Mouse (Mus musculus): Measurements from ENCODE around the gene Miox.

Gene Miox

DNA sequence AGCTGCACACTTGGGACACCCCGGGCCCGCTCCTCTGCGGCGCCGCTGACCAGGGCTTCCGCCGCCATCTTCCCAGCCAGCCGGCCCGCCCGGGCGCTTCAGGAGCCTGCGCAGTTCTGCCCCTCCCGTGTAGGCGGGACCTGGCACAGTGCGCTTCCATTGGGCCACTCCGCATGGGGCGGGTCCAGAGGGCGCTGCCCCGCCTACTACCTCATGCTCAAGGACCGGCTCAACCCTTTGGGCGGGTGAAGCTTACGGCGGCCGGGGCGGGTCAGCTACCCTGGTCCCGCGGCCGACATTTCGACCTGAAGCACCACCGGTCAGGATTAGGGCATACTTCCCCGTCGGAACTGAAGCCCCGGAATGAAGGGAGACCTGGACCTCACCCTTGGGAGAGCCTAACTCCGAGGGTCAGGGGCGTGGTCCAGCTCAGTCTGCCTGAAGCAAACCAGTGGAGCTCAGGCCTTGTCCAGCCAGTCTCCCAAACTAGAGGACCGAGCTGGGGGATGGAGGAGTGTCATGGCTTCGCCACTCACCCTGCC, 18.9 kb upstream of the Miox start, which contains the start of gene Sbf1:
Sbf1 (minus strand) TSS at position 122 of the 542 bp plus-strand sequence.
- peak; percentile 93 for ATAC-seq (ENCODE audit: low TSS enrichment)

DNA sequence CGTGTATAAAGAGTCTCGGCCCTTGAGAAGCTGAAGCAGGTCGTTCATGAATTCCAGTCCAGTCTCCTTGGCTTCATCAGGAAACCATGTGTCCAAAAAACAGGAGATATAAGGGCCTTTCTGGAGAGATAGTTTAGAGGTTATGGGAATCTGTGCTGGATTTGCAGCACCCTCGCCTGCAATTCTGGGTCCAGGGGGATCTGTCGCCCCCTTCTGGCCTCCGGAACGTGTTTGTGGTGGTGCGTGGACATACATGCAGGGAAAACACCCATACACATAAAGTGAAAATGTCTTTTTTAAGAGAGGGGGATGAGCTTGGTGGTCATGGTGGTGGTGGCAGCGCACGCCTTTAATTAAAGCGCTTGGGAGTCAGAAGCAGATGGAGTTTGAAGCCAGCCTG, 18.1 kb upstream of the Miox start:
- no peak for ATAC-seq (ENCODE audit: low TSS enrichment)

DNA sequence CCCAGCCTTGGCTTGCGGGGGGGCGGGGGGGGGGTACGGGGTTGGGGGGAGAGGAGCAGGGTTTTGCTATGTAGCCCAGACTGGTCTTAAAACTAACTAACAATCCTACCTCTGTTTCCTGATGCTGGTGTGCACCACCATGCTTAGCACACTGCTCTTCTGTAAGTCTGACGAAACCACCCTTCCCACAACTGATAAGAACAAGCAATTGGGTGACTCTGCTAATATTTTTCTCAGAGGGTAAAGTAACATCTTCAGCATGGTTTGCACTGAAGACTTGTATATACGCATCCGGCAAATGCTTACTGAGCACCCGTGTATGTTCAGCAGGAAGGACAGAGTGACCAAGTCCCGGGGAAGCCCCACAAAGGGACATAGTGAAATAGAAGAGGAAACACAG, 12.9 kb upstream of the Miox start:
- ATAC-seq (ENCODE audit: low TSS enrichment): no peak

DNA sequence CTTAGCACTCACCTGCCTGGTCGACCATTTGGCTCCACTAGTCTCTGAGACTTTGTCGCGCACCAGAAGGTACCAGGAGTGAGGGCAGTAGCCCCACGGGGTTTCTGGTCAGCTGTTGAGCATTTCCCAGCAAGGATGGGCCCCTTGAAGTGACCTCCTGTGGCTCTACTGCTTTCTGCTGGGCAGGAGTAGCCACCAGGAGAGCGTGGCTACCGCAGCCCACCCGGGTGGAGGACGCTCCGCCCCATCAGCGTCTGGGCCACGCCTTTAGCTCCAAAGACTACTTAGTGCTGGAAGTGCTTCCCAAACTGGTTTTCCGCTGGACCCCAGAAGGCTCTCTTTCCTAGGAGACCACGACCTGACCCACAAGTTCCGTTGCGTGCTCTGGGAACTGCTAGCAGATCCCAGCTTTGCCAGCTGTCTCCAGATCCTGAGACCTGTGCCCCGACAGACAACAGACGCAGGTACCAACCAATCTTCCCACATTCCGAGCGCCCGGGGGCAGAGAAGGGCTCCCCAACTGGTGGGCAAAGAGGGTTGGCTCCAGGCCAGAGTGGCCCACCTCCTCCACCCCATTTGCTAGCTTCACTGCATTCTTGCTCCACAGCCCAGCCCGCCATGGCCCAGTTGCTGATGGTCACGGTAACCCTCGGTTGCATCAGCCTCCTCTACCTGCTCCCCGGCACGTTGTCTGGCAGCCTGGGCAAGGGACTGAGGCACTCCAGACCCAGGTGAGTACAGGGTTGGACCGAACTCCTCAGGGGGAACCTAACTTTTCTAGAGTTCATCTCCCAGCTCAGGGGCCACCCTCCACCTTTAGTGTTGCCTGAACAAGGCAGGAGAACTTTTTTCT, 11.3 kb upstream of the Miox start, which contains the start of gene Adm2:
Adm2 (plus strand) TSS at position 51 of the 853 bp plus-strand sequence.
- ATAC-seq (ENCODE audit: low TSS enrichment): no peak

DNA sequence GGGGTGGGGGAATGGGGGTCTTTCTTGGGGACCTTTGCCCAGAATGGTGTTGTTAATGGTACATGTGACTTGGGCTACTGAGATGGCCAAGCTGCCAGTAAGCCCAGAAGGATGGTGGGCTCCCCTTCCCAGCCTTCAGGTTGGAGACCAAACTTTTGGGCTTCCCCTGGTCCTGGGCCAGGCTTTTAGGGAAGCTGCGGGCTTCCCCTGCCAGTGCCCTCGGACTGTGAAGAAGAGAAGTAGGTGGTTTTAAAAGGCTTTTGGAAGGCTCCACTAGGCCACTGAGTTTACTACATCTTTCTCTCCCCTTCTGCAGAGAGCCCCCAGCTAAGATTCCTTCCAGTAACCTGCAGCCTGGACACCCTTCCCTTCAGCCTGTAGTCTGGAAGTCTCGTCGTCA, 10.5 kb upstream of the Miox start:
- ATAC-seq (ENCODE audit: low TSS enrichment): no peak

DNA sequence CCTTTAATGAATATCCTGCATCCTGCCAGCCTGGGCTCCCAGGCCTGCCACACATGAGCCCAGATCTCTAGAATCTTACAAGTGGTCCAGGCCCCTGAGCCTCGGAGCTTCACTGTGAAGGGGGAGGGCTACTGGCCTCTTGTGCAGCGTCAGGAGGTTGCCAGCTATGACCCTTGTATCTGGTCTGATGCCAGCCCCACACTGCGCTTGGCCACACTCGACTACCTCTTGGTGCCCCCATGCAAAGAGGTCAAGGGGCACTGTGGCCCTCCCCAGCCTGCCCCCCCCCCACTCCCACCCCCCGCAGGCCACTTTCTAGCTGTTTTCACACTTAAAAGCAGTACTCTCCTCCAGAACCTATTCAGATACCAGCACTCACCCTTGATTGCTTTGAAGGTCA, 7.8 kb upstream of the Miox start:
- no peak for ATAC-seq (ENCODE audit: low TSS enrichment)

DNA sequence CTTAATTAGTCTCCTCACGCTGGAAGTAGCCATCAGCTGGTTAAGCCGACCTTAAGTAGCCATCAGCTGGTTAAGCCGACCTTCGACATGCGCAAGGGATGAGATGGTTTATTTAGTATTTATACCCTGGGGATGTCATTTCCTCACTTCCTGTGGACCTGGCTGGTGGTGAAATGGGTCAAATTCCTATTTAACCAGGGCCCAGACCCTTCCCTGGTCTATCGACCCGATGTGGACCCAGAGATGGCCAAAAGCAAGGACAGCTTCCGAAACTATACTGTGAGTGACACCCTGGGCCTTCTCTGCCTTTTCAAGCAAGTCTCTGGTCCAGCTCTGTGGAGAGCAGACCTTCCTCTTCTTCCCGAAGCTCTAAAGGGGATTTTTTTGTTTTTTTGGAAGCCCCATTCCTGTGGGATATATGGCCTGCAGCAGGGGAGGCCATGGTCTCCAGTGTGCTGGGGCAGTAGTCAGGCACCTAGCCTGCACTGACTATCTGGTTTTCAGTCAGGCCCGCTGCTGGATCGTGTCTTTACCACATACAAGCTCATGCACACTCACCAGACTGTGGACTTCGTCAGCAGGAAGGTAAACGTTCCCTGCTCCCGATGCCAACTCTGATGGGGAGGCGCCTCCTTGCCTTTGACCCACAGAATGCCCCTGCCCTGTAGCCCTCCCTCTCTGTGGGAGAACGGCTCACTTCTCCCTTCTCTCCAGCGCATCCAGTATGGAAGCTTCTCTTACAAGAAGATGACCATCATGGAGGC, 758 bp downstream of the Miox start:
- ATAC-seq (ENCODE audit: low TSS enrichment): no peak

DNA sequence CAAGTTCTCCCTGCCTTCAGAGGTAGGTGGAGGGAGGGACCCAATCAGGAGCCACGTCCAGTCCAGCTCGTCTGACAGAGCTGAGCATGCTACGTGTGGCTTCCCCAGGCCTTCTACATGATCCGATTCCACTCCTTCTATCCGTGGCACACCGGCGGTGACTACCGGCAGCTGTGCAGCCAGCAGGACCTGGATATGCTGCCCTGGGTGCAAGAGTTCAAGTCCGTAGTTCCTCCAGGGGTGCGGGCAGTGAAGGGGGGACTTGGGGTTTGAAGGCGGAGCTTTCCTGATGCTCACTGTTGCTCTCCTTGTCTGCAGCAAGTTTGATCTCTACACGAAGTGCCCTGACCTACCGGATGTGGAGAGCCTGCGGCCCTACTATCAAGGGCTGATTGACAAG, 2.2 kb downstream of the Miox start:
- ATAC-seq (ENCODE audit: low TSS enrichment): no peak

DNA sequence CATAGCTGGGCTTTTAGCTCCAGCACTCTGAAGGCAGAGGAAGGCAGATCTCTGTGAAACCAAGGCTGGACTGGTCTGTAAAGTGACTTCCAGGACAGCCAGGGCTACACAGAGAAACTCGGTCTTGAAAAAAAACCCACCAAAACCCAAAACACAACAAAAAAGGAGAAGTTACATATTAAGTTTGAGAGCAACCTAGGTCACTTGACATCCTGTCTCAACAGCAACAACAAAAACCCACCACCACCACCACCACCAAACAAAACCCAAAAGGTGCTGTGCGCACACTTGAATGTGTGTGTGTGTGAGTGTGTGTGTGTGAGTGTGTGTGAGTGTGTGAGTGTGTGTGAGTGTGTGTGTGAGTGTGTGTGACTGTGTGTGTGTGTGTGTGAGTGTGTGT, 5.5 kb downstream of the Miox start:
- ATAC-seq (ENCODE audit: low TSS enrichment): no peak

DNA sequence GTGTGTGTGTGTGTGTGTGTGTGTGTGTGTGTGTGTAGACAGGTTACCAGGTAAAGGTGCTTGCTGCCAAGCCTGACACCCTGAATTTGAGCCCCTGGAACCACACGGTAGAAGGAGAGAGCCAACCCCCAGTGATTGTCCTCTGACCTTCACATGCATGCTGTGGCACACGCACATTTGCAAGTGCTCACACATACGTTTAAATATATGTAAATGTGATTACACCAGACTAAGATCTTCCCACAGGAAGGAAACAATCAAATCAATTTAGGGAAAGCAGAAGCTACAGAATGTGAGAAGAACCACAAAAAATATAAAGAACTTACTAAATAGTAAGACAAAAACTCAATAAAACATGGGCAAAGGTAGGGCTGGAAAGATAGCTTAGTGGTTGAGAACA, 5.9 kb downstream of the Miox start:
- no peak for ATAC-seq (ENCODE audit: low TSS enrichment)

DNA sequence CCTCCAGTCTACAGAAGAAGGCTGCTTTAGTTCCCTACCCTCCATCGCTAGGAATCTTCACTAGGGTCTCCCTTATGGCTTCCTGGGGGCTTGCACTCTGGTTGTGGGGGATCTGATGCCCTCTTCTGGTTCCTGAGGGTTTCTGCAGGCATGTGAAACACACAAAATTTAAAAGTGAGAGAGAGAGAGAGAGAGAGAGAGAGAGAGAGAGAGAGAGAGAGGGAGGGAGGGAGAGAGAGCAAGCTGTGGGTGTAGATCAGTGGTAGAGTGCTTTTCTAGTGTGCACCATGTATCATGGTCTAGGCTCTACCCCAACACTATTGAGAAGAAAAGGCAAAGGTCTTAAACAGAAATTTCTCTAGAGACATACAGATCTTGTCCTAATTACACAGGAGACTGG, 7.5 kb downstream of the Miox start:
- ATAC-seq (ENCODE audit: low TSS enrichment): no peak

DNA sequence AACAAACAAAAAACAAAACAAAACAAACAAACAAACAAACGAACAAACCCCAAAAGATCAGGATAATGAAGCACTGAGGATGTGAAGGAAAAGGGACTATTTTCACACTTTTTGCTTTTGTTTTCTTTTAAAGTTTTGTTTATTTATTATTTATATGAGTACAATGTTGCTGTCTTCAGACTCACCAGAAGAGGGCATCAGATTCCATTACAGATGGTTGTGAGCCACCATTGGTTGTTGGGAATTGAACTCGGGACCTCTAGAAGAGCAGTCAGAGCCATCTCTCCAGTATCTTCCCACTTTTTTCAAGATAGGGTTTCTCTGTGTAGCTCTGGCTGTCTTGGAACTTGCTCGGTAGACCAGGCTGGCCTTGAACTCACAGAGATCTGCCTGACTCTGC, 9.1 kb downstream of the Miox start:
- no peak for ATAC-seq (ENCODE audit: low TSS enrichment)

DNA sequence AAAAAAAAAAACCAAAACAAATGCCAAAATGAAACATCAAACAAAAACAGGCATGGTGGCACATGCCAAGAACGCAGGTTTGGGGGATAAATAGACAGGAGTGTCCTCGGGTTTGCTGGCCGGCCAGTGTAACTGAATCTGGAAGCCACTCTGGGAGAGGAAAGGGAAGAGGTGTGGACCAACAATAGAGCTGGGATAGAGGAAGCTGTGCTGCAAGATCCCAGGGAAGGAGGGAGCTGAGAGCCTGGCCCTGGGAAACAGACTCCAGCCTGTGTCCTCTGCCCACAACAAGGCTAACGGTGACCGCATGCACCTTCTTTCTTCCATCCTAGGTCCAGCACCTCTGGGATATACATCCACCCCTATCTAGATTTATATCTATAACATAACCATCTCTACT, 16.2 kb downstream of the Miox start:
- no peak for ATAC-seq (ENCODE audit: low TSS enrichment)

DNA sequence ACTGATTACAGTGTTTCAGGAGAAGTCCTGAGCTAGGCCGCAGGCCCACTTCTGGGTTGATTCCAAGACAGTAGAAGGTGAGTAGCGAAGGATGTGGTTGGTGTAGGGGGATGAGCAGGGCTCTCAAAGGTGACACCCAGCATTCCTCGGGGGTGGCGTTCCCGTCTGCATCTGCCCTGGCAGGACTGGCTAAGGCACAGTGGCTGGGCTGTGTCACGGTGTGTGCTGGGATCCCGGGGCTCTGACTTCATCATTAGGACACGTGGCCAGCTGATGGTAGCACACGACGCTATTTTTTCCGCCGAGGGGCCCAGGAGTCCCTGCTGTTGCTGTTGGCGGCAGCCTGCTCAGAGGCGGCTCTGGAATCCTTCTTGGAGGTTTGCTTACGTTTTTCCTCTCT, 17.1 kb downstream of the Miox start:
- ATAC-seq (ENCODE audit: low TSS enrichment): no peak

DNA sequence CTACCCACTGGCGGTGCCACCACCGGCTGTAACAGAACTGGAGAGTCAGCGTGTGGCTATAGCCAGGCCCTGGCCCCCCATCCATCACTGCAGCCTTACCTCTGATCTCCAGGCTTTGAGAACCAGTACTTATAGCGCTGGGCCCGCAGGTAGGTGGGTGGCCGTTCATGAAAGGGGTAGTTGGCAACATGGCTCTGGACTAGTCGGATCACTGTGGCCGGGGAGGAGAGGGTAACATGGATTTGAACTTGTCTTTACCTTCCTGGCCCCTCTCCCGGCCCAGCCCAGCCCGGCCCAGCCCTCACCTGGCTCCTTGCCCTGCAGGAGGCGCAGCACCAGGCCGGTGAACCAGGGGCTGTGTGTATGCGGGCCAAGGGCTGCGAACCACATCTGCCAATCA, 17.9 kb downstream of the Miox start:
- no peak for ATAC-seq (ENCODE audit: low TSS enrichment)

DNA sequence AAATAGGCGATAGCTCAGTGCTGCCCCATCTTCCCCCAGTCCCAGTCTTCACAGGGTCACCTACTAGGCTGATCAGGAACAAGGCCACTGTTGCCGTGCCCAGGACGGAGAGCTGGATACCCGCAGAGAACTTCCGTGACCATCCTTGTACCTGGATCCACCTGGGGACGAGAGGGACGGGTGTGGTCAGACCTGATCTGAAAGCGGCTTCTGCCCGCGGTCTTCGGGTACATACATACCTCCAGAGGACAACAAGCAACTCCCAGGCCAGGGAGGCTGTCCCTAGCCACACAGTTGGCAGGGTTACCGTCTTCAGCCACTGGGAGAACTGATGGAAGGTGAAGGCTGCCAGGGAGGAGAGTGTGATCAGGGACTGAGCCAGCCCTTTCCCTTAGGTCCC, 18.6 kb downstream of the Miox start:
- no peak for ATAC-seq (ENCODE audit: low TSS enrichment)

DNA sequence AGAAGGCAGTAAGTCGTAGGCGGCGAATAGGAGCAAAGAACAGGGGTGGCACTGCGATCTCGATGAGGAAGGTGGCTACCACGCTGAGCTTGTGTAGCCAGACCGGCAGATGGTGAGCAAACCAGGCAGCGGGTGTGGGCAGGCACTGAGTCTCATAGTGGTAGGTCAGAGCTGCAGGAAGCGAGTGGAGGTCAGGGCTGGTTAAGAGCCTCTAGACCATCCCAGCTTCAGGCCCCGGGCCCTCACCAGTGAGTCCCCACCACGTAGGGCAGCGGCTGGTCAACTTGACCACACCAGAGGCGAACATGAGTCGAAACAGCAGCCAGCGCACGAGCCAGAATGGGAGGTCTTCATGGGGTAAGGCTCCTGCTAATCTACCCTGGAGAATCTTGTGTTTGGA, 19.6 kb downstream of the Miox start:
- ATAC-seq (ENCODE audit: low TSS enrichment): no peak

DNA sequence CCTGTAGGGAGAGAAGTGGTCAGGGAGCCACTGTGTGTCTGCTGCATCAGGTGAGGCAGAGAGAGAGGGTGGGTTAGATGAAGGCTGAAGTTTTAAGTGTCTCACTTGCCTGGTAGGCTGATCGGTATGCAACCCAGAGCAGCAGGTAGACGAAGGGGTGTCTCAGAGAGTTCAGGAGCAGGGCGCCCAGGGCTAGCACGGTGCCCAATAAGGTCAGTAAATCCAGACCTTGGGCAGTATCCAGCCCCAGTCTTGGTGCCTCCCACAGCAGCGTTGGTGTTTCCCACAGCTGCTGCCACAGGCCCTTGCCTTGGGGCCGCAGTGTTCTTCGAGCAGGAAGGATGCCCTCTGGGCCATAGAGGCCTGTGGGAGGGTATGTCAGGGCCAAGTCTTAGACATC, 20.3 kb downstream of the Miox start:
- no peak for ATAC-seq (ENCODE audit: low TSS enrichment)

DNA sequence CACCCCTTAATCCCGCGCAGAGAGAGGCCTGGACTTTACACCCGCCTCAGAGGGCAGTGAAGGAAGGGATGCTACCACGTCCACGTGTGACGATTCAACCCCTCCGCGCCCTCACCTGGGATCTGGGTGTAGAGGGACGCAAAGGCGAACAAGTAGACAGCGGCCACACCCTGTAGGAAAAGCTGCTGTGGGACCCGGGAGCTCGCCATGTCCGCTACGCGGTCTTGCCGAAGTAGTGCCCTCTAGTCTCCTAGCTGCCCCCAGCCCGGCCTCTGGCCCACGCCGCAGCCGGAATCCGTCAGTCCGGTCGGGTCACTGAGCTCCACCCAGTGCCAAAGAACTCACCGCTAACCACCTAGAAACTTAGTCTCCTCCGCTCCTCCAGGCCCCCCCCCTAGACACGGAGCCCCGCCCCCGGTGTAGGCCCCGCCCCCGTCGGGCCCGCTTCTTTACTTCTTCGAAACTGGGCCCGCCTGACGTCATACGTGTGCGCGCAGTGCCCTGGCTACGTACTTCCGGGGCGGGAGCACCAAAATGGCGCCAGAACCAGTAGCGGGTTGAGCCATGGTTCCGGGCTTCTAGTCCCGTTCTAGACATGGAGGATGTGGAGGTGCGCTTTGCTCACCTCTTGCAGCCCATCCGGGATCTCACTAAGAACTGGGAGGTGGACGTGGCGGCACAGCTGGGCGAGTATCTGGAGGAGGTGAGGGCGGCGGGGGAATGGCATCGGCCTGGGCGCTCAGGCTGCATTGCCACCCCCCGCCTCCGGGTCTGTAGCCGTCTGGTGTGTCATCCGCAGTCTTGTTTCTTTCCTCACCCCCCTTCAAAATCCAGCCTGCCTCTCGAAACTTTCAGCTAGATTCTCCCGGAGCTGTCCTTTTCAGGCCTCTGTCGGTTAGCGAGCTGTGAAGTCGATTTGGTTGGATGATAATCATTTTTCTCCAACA, 21.3 kb downstream of the Miox start, which contains the start of the genes Lmf2 and Ncaph2:
Lmf2 (minus strand) TSS at position 419 of the 947 bp plus-strand sequence.
Ncaph2 (plus strand) TSS at position 479 of the 947 bp plus-strand sequence.
- peak; percentile 91 for ATAC-seq (ENCODE audit: low TSS enrichment)

DNA sequence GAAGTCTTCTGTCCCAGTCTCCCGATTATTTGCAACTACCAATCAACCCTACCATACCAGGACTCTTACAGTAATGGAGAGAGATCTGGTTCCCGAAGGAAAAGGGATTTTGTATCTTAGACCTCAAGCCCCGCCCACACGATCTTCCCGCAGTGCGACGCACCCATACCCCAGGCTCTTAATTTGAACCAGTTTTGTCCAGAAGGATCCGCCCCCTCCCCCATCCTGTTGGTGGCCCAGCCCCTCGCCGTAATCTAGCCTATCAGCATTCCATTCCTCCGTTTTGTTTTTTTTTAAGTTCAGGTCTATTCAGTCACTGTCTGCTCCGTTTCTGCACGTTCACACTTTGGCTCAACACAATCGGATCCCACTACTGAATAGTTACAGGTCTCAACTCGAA, 22.2 kb downstream of the Miox start:
- peak; percentile 44; the same call in 1 of the 2 replicates for ATAC-seq (ENCODE audit: low TSS enrichment)

DNA sequence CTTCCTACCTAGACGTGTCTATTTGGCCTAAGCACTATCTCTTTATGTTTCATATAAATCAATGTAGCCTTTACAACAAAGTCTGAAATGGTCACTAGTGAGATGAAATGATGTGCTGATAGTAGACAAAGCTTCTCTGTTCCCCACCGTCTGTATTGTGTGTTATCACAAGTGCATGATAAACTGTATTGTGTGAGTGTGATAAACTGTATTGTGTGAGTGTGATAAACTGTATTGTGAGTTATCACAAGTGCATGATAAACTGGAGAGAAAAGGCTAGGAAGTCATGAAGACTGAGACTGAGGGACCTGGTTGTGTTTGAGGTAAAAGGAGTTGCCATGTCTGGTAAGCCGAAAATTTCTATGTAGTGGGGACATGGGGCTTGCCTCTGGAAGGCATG, 24.6 kb downstream of the Miox start:
- no peak for ATAC-seq (ENCODE audit: low TSS enrichment)

DNA sequence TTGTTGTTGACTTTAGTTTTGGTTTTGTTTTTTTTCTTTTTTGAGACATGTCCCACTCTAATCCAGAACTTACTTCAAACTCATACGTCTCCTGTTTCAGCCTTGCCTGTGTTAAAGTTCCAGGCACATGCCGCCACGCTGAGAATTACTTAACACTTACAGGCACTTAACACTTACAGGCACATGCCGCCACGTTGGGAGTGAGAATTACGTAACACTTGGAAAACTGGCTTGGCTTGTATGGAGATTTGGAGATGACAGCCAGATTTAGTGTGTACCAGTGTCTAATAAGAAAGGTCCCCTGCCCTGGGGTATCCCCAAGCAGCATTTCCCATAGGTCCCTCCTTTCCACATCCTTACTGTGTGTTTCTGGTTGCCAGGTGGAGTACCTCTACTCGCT, 28.9 kb downstream of the Miox start:
- no peak for ATAC-seq (ENCODE audit: low TSS enrichment)

All from frontal cortex, adult (tissue).